Comparison of ENCODE assay signal across 16 mouse cellular contexts in genomic region chr17:25398520-25398838, GRCm38 (mm10). TPM values are rescaled to one million over a fixed set of nuclear protein-coding genes. Genes with fewer than 3 reads are reported as not detected.
DNase-seq lines count a peak whose midpoint lies in the region; ATAC-seq and TF ChIP-seq lines count a peak whose summit lies in the region.
"Had no signal": no experiment of that assay in that cellular context is flagged by ENCODE, and none has a peak within 500 bp of the region (broad histone marks: within the 10 kb centered on the region; RNA-seq: fewer than 3 reads in every experiment).

No protein-coding gene starts in this region.

- H3K4me2 ChIP-seq in hindbrain, embryonic 13.5 days, result no peak overlapping the region
- no peak overlapping the region for H3K4me2 ChIP-seq in forebrain, postnatal 0 days (ENCODE audit: low read depth)
- no peak overlapping the region for H3K4me2 ChIP-seq in midbrain, embryonic 13.5 days (replicated peaks)
- H3K4me2 ChIP-seq in kidney, embryonic 14.5 days (replicated peaks; ENCODE audit: low read depth, low read length), result no peak overlapping the region

- DNase-seq in hindbrain, embryonic 10.5 days (ENCODE audit: low spot score), result no peak
- DNase-seq in brain, embryonic 14.5 days (ENCODE audit: low read depth), result peak; percentile 67
- DNase-seq in forebrain, postnatal 0 days, result no peak
- no peak for DNase-seq in embryo, embryonic 11 days
- DNase-seq in cerebellum, postnatal 25 days, result no peak

- H3K9me3 ChIP-seq in hindbrain, embryonic 13.5 days, result no peaks in the 10 kb centered on the region
- H3K9me3 ChIP-seq in hindbrain, embryonic 10.5 days, result no peaks in the 10 kb centered on the region
- H3K9me3 ChIP-seq in forebrain, postnatal 0 days (ENCODE audit: low read length), result no peaks in the 10 kb centered on the region
- no peaks in the 10 kb centered on the region for H3K9me3 ChIP-seq in midbrain, embryonic 13.5 days
- H3K9me3 ChIP-seq in kidney, embryonic 14.5 days (ENCODE audit: control insufficient read depth, low read length), result no peaks in the 10 kb centered on the region
- H3K9me3 ChIP-seq: G1E had no signal

- no peak for TF ChIP-seq CTCF in brain, embryonic 14.5 days (IDR thresholded peaks at IDR 0.05; ENCODE audit: borderline replicate concordance, extremely low read depth, insufficient read depth, insufficient read length)
- no peak for TF ChIP-seq CTCF in forebrain, postnatal 0 days (IDR thresholded peaks at IDR 0.05; ENCODE audit: low read depth)

- H3K9ac ChIP-seq in hindbrain, embryonic 13.5 days, result peak overlapping the region; percentile 26; the same call in 1 of the 2 replicates
- no peak overlapping the region for H3K9ac ChIP-seq in forebrain, postnatal 0 days
- 0 out of 2 replicates have a peak overlapping the region, but pooled peaks have one; percentile 3 for H3K9ac ChIP-seq in midbrain, embryonic 13.5 days (replicated peaks)
- H3K9ac ChIP-seq in kidney, embryonic 14.5 days (ENCODE audit: low read depth, low read length), result no peak overlapping the region

- peaks cover 49% of the 10 kb centered on the region for H3K27me3 ChIP-seq in hindbrain, embryonic 13.5 days
- H3K27me3 ChIP-seq in hindbrain, embryonic 10.5 days (ENCODE audit: insufficient read depth, poor library complexity, severe bottlenecking), result peaks cover 44% of the 10 kb centered on the region
- no peaks in the 10 kb centered on the region for H3K27me3 ChIP-seq in forebrain, postnatal 0 days (ENCODE audit: insufficient read depth, low read length)
- peaks cover 41% of the 10 kb centered on the region for H3K27me3 ChIP-seq in midbrain, embryonic 13.5 days
- no peaks in the 10 kb centered on the region; the same call in 1 of the 2 replicates for H3K27me3 ChIP-seq in kidney, embryonic 14.5 days (ENCODE audit: control insufficient read depth, insufficient read depth, low read length)

- H3K36me3 ChIP-seq in hindbrain, embryonic 13.5 days, result peaks cover 26% of the 10 kb centered on the region
- H3K36me3 ChIP-seq in hindbrain, embryonic 10.5 days, result peaks cover 7% of the 10 kb centered on the region; the same call in 1 of the 2 replicates
- H3K36me3 ChIP-seq in forebrain, postnatal 0 days (ENCODE audit: insufficient read depth), result peaks cover 5% of the 10 kb centered on the region; the same call in 1 of the 2 replicates
- H3K36me3 ChIP-seq in midbrain, embryonic 13.5 days, result peaks cover 15% of the 10 kb centered on the region
- no peaks in the 10 kb centered on the region for H3K36me3 ChIP-seq in kidney, embryonic 14.5 days (ENCODE audit: control insufficient read depth, insufficient read depth, low read length)
- H3K36me3 ChIP-seq: G1E had no signal

- H3K4me1 ChIP-seq in hindbrain, embryonic 13.5 days (replicated peaks), result peaks cover 42% of the 10 kb centered on the region
- H3K4me1 ChIP-seq in hindbrain, embryonic 10.5 days (replicated peaks), result peaks cover 39% of the 10 kb centered on the region
- no peaks in the 10 kb centered on the region for H3K4me1 ChIP-seq in forebrain, postnatal 0 days (ENCODE audit: insufficient read depth)
- H3K4me1 ChIP-seq in midbrain, embryonic 13.5 days (replicated peaks), result peaks cover 42% of the 10 kb centered on the region
- H3K4me1 ChIP-seq in kidney, embryonic 14.5 days (ENCODE audit: control insufficient read depth, insufficient read depth, low read length), result peaks cover 4% of the 10 kb centered on the region; the same call in 1 of the 2 replicates

- H3K4me3 ChIP-seq in hindbrain, embryonic 13.5 days, result no peak overlapping the region
- H3K4me3 ChIP-seq in hindbrain, embryonic 10.5 days, result no peak overlapping the region
- H3K4me3 ChIP-seq in forebrain, postnatal 0 days (ENCODE audit: low read depth, low read length), result no peak overlapping the region
- H3K4me3 ChIP-seq in midbrain, embryonic 13.5 days (replicated peaks), result no peak overlapping the region
- H3K4me3 ChIP-seq in kidney, embryonic 14.5 days (ENCODE audit: low read length), result no peak overlapping the region
- H3K4me3 ChIP-seq: layer of hippocampus, adult 2 months had no signal

- WGBS in hindbrain, embryonic 13.5 days, result 34% methylated on average over 13 of the region's 13 CpGs
- WGBS in hindbrain, embryonic 10.5 days, result 65% methylated on average over 13 of the region's 13 CpGs
- 14% methylated on average over 13 of the region's 13 CpGs for WGBS in forebrain, postnatal 0 days
- WGBS in midbrain, embryonic 13.5 days, result 47% methylated on average over 13 of the region's 13 CpGs
- 42% methylated on average over 13 of the region's 13 CpGs for WGBS in kidney, embryonic 14.5 days

- TF ChIP-seq POLR2A in brain, embryonic 14.5 days (IDR thresholded peaks at IDR 0.05; ENCODE audit: borderline replicate concordance, extremely low read depth, insufficient read depth, insufficient read length, poor library complexity, severe bottlenecking), result no peak

- H3K27ac ChIP-seq in hindbrain, embryonic 13.5 days, result peak overlapping the region; percentile 36
- H3K27ac ChIP-seq in hindbrain, embryonic 10.5 days, result no peak overlapping the region
- no peak overlapping the region for H3K27ac ChIP-seq in forebrain, postnatal 0 days (ENCODE audit: low read depth, low read length)
- 0 out of 2 replicates have a peak overlapping the region, but pooled peaks have one; percentile 6 for H3K27ac ChIP-seq in midbrain, embryonic 13.5 days
- H3K27ac ChIP-seq in kidney, embryonic 14.5 days (ENCODE audit: low read depth, low read length), result no peak overlapping the region
- H3K27ac ChIP-seq: layer of hippocampus, adult 2 months had no signal

- no peak; the same call in 1 of the 2 replicates for ATAC-seq in hindbrain, embryonic 13.5 days (ENCODE audit: low FRiP score)
- peak; percentile 27; the same call in 1 of the 2 replicates for ATAC-seq in forebrain, postnatal 0 days
- ATAC-seq in midbrain, embryonic 13.5 days, result peak; percentile 10; the same call in 1 of the 2 replicates
- ATAC-seq in kidney, embryonic 14.5 days (ENCODE audit: low FRiP score, low TSS enrichment), result no peak

RNA-seq across cellular contexts. Expression of gene Tpsg1, which starts 29.4 kb away (rescaled TPM):
- 0.85 and 0.90 TPM in 2 replicates for polyA plus RNA-seq in hindbrain, embryonic 13.5 days (2015; fragmentation: Nextera tagmentation; extraction: Ambion mirVana)
- 0.50 TPM in 1 of 2 replicates, not detected in the other for polyA plus RNA-seq in hindbrain, embryonic 10.5 days (2016; fragmentation: Nextera tagmentation; extraction: Ambion mirVana)
- 0.45 and 0.72 TPM in 2 replicates for polyA plus RNA-seq in brain, embryonic 14.5 days (2012; rRNA removed)
- not detected in 2 replicates for total RNA-seq in forebrain, postnatal 0 days (2014; rRNA removed)
- 0.92 and 1.2 TPM in 2 replicates for polyA plus RNA-seq in forebrain, postnatal 0 days (2015; fragmentation: Nextera tagmentation; extraction: Ambion mirVana)
- 1.1 TPM in 1 of 2 replicates, not detected in the other for polyA plus RNA-seq in midbrain, embryonic 13.5 days (2015; fragmentation: Nextera tagmentation; extraction: Ambion mirVana)
- 0.49 TPM in 1 of 2 replicates, not detected in the other for polyA plus RNA-seq in kidney, embryonic 14.5 days (2014; fragmentation: Nextera tagmentation; extraction: Ambion mirVana)
- total RNA-seq: adrenal gland, postnatal 36 days; common myeloid progenitor, adult 5-6 weeks; granulocyte monocyte progenitor cell, adult 5-6 weeks; heart, postnatal 25 days; layer of hippocampus, adult 2 months; left cerebral cortex, adult 8-10 months; megakaryocyte progenitor cell, adult 5-6 weeks had no signal
- polyA plus RNA-seq: G1E had no signal

RNA-seq across cellular contexts. Expression of gene Tpsb2, which starts 32.4 kb away (rescaled TPM):
- polyA plus RNA-seq in hindbrain, embryonic 13.5 days (2015; fragmentation: Nextera tagmentation; extraction: Ambion mirVana), result 0.14 TPM in 1 of 2 replicates, not detected in the other
- polyA plus RNA-seq in hindbrain, embryonic 10.5 days (2016; fragmentation: Nextera tagmentation; extraction: Ambion mirVana), result not detected in 2 replicates
- polyA plus RNA-seq in brain, embryonic 14.5 days (2012; rRNA removed), result 0.62 and 2.5 TPM in 2 replicates
- 0.33 and 1.4 TPM in 2 replicates for total RNA-seq in forebrain, postnatal 0 days (2014; rRNA removed)
- 3.8 and 4.2 TPM in 2 replicates for polyA plus RNA-seq in forebrain, postnatal 0 days (2015; fragmentation: Nextera tagmentation; extraction: Ambion mirVana)
- polyA plus RNA-seq in midbrain, embryonic 13.5 days (2015; fragmentation: Nextera tagmentation; extraction: Ambion mirVana), result not detected in 2 replicates
- 0.30 and 0.57 TPM in 2 replicates for polyA plus RNA-seq in kidney, embryonic 14.5 days (2014; fragmentation: Nextera tagmentation; extraction: Ambion mirVana)
- total RNA-seq: common myeloid progenitor, adult 5-6 weeks; granulocyte monocyte progenitor cell, adult 5-6 weeks; left cerebral cortex, adult 8-10 months; megakaryocyte progenitor cell, adult 5-6 weeks had no signal
- polyA plus RNA-seq: G1E had no signal

RNA-seq across cellular contexts. Expression of gene Cacna1h, which starts 35.1 kb away (rescaled TPM):
- polyA plus RNA-seq in hindbrain, embryonic 13.5 days (2015; fragmentation: Nextera tagmentation; extraction: Ambion mirVana), result 9.7 and 10.2 TPM in 2 replicates
- polyA plus RNA-seq in hindbrain, embryonic 10.5 days (2016; fragmentation: Nextera tagmentation; extraction: Ambion mirVana), result 3.9 and 6.8 TPM in 2 replicates
- 90.4 and 118 TPM in 2 replicates for polyA plus RNA-seq in brain, embryonic 14.5 days (2012; rRNA removed)
- 101 and 149 TPM in 2 replicates for total RNA-seq in forebrain, postnatal 0 days (2014; rRNA removed)
- polyA plus RNA-seq in forebrain, postnatal 0 days (2015; fragmentation: Nextera tagmentation; extraction: Ambion mirVana), result 6.2 and 8.1 TPM in 2 replicates
- polyA plus RNA-seq in midbrain, embryonic 13.5 days (2015; fragmentation: Nextera tagmentation; extraction: Ambion mirVana), result 8.6 and 11.5 TPM in 2 replicates
- polyA plus RNA-seq in kidney, embryonic 14.5 days (2014; fragmentation: Nextera tagmentation; extraction: Ambion mirVana), result 3.0 and 4.0 TPM in 2 replicates
- total RNA-seq: granulocyte monocyte progenitor cell, adult 5-6 weeks had no signal
- polyA plus RNA-seq: G1E had no signal

RNA-seq across cellular contexts. Expression of gene Tpsab1, which starts 53.1 kb away (rescaled TPM):
- 0.08 TPM in 1 of 2 replicates, not detected in the other for polyA plus RNA-seq in hindbrain, embryonic 13.5 days (2015; fragmentation: Nextera tagmentation; extraction: Ambion mirVana)
- not detected in 2 replicates for polyA plus RNA-seq in hindbrain, embryonic 10.5 days (2016; fragmentation: Nextera tagmentation; extraction: Ambion mirVana)
- polyA plus RNA-seq in brain, embryonic 14.5 days (2012; rRNA removed), result 0.06 TPM in 1 of 2 replicates, not detected in the other
- total RNA-seq in forebrain, postnatal 0 days (2014; rRNA removed), result not detected in 2 replicates
- polyA plus RNA-seq in forebrain, postnatal 0 days (2015; fragmentation: Nextera tagmentation; extraction: Ambion mirVana), result 0.13 TPM in 1 of 2 replicates, not detected in the other
- not detected in 2 replicates for polyA plus RNA-seq in midbrain, embryonic 13.5 days (2015; fragmentation: Nextera tagmentation; extraction: Ambion mirVana)
- polyA plus RNA-seq in kidney, embryonic 14.5 days (2014; fragmentation: Nextera tagmentation; extraction: Ambion mirVana), result 0.27 and 0.39 TPM in 2 replicates
- total RNA-seq: common myeloid progenitor, adult 5-6 weeks; granulocyte monocyte progenitor cell, adult 5-6 weeks; layer of hippocampus, adult 2 months; left cerebral cortex, adult 8-10 months; megakaryocyte progenitor cell, adult 5-6 weeks had no signal

RNA-seq across cellular contexts. Expression of gene Tekt4, which starts 55.9 kb away (rescaled TPM):
- polyA plus RNA-seq in hindbrain, embryonic 13.5 days (2015; fragmentation: Nextera tagmentation; extraction: Ambion mirVana), result 1.1 and 2.0 TPM in 2 replicates
- 1.2 and 2.8 TPM in 2 replicates for polyA plus RNA-seq in hindbrain, embryonic 10.5 days (2016; fragmentation: Nextera tagmentation; extraction: Ambion mirVana)
- polyA plus RNA-seq in brain, embryonic 14.5 days (2012; rRNA removed), result 1.1 and 1.4 TPM in 2 replicates
- 3.3 and 4.8 TPM in 2 replicates for total RNA-seq in forebrain, postnatal 0 days (2014; rRNA removed)
- polyA plus RNA-seq in forebrain, postnatal 0 days (2015; fragmentation: Nextera tagmentation; extraction: Ambion mirVana), result 2.5 and 2.9 TPM in 2 replicates
- 0.50 and 0.81 TPM in 2 replicates for polyA plus RNA-seq in midbrain, embryonic 13.5 days (2015; fragmentation: Nextera tagmentation; extraction: Ambion mirVana)
- not detected in 2 replicates for polyA plus RNA-seq in kidney, embryonic 14.5 days (2014; fragmentation: Nextera tagmentation; extraction: Ambion mirVana)
- total RNA-seq: adrenal gland, postnatal 36 days; common myeloid progenitor, adult 5-6 weeks; G1E; granulocyte monocyte progenitor cell, adult 5-6 weeks; heart, postnatal 25 days; megakaryocyte progenitor cell, adult 5-6 weeks had no signal
- polyA plus RNA-seq: G1E had no signal

Comparison
In these comparisons a context has a peak if more than half of its experiments do, and no peak if none do; other contexts are left out.
1. H3K27ac ChIP-seq: peak in hindbrain, embryonic 13.5 days (single experiment) and midbrain, embryonic 13.5 days (single experiment); none in hindbrain, embryonic 10.5 days (single experiment), forebrain, postnatal 0 days (single experiment) and kidney, embryonic 14.5 days (single experiment).
2. ATAC-seq: peak in forebrain, postnatal 0 days (single experiment) and midbrain, embryonic 13.5 days (single experiment); none in hindbrain, embryonic 13.5 days (single experiment) and kidney, embryonic 14.5 days (single experiment).
3. H3K9ac ChIP-seq: peak in hindbrain, embryonic 13.5 days (single experiment) and midbrain, embryonic 13.5 days (single experiment); none in forebrain, postnatal 0 days (single experiment) and kidney, embryonic 14.5 days (single experiment).